Mouse (Mus musculus) MEL (cell line): ENCODE results near the gene Vipas39. TPM values are rescaled to one million over a fixed set of nuclear protein-coding genes. Genes with fewer than 3 reads are reported as not detected.

ENCODE experiments used
- DNase-seq: peaks from one replicate; pipeline ENCODE4 v3.0.0; 2011; ENCODE audit warnings: low read depth, low spot score
- H3K27ac ChIP-seq: 2 replicates; pipeline ENCODE4 v1.5.1; 2012; ENCODE audit warnings: low read depth, mild to moderate bottlenecking, control low read depth, low read length, moderate library complexity; ENCODE audit not compliant: control insufficient read depth
- H3K27me3 ChIP-seq, 2 experiments: fragments of 150-350 bp in 1 of 2; sonication (generic) in 1 of 2; 2 replicates each; pipeline ENCODE4 v1.6.1; 2012; ENCODE audit warnings: low read length in 2 of 2, mild to moderate bottlenecking in 2 of 2, improper control_type of control experiment in 1 of 2, moderate library complexity in 1 of 2; ENCODE audit not compliant: insufficient read depth in 2 of 2, control insufficient read depth in 1 of 2
- H3K36me3 ChIP-seq, 2 experiments: 2 replicates each; pipeline ENCODE4 v1.6.1; 2012 to 2014; ENCODE audit warnings: low read length in 2 of 2, improper control_type of control experiment in 1 of 2, inconsistent platforms in 1 of 2, mild to moderate bottlenecking in 1 of 2; ENCODE audit not compliant: insufficient read depth in 2 of 2, control insufficient read depth in 1 of 2
- H3K4me1 ChIP-seq, 2 experiments: fragments of 150-350 bp in 1 of 2; sonication (generic) in 1 of 2; 2 replicates each; pipeline ENCODE4 v1.6.1; 2012; ENCODE audit warnings: low read length in 2 of 2, improper control_type of control experiment in 1 of 2, mild to moderate bottlenecking in 1 of 2; ENCODE audit not compliant: insufficient read depth in 2 of 2, control insufficient read depth in 1 of 2
- H3K4me3 ChIP-seq, 2 experiments: fragments of 150-350 bp in 1 of 2; sonication (generic) in 1 of 2; 2 replicates each; pipeline ENCODE4 v1.5.1; 2012; ENCODE audit warnings: low read depth in 2 of 2, low read length in 2 of 2, mild to moderate bottlenecking in 2 of 2, moderate library complexity in 2 of 2, control low read depth in 1 of 2, improper control_type of control experiment in 1 of 2; ENCODE audit not compliant: control insufficient read depth in 1 of 2, insufficient read depth in 1 of 2
- H3K79me2 ChIP-seq: 2 replicates; pipeline ENCODE4 v1.6.1; 2012; ENCODE audit warnings: mild to moderate bottlenecking, low read length, moderate library complexity; ENCODE audit not compliant: control insufficient read depth, poor library complexity, insufficient read depth
- H3K9ac ChIP-seq: 2 replicates; pipeline ENCODE4 v1.6.1; 2012; ENCODE audit warnings: low read depth, mild to moderate bottlenecking, control low read depth, low read length, moderate library complexity; ENCODE audit not compliant: control insufficient read depth, poor library complexity, severe bottlenecking
- H3K9me3 ChIP-seq: fragments of 150-350 bp; sonication (generic); replicated peaks from 2 replicates; pipeline ENCODE4 v1.6.1; 2012; ENCODE audit warnings: mild to moderate bottlenecking, low read length, improper control_type of control experiment, moderate library complexity; ENCODE audit not compliant: insufficient read depth
- ELF1 ChIP-seq: IDR thresholded peaks from 2 replicates; pipeline ENCODE4 v1.6.1; 2014; ENCODE audit warnings: low read depth, mild to moderate bottlenecking, inconsistent platforms, low read length, improper control_type of control experiment, moderate library complexity
- EP300 ChIP-seq, 2 experiments: IDR thresholded peaks; 2 replicates each; pipeline ENCODE4 v1.6.1; 2011; ENCODE audit warnings: improper control_type of control experiment in 2 of 2, low read length in 2 of 2, low read depth in 1 of 2, mild to moderate bottlenecking in 1 of 2
- GATA1 ChIP-seq: IDR thresholded peaks from 2 replicates; pipeline ENCODE4 v1.6.1; 2011; ENCODE audit warnings: low read depth, low read length, improper control_type of control experiment
- JUND ChIP-seq: IDR thresholded peaks from 2 replicates; pipeline ENCODE4 v1.6.1; 2011; ENCODE audit warnings: low read depth, mild to moderate bottlenecking, improper control_type of control experiment, low read length
- KAT2A ChIP-seq: conservative IDR thresholded peaks from 2 replicates; pipeline ENCODE4 v1.6.1; 2012; ENCODE audit warnings: low read depth, low read length, improper control_type of control experiment, inconsistent platforms
- MAFK ChIP-seq: IDR thresholded peaks from 2 replicates; pipeline ENCODE4 v1.6.1; 2011; ENCODE audit warnings: low read depth, mild to moderate bottlenecking, low read length, improper control_type of control experiment, borderline replicate concordance
- MAX ChIP-seq: IDR thresholded peaks from 2 replicates; pipeline ENCODE4 v1.6.1; 2011; ENCODE audit warnings: low read length, improper control_type of control experiment
- MAZ ChIP-seq: IDR thresholded peaks from 2 replicates; pipeline ENCODE4 v1.6.1; 2012; ENCODE audit warnings: low read depth, mild to moderate bottlenecking, inconsistent platforms, low read length, improper control_type of control experiment
- MXI1 ChIP-seq: IDR thresholded peaks from 2 replicates; pipeline ENCODE4 v1.6.1; 2011; ENCODE audit warnings: mild to moderate bottlenecking, low read depth, low read length, improper control_type of control experiment
- MYB ChIP-seq: IDR thresholded peaks from 2 replicates; pipeline ENCODE4 v1.6.1; 2011; ENCODE audit warnings: mild to moderate bottlenecking, low read depth, low read length, improper control_type of control experiment
- NRF1 ChIP-seq: IDR thresholded peaks from 2 replicates; pipeline ENCODE4 v1.6.1; 2014; ENCODE audit warnings: low read depth, mild to moderate bottlenecking, inconsistent platforms, low read length, improper control_type of control experiment, moderate library complexity; ENCODE audit not compliant: poor library complexity, insufficient read depth, severe bottlenecking
- POLR2A ChIP-seq, 2 experiments: IDR thresholded peaks; 2 replicates each; pipeline ENCODE4 v1.6.1; 2011 to 2012; ENCODE audit warnings: low read length in 2 of 2, mild to moderate bottlenecking in 2 of 2, control low read depth in 1 of 2, improper control_type of control experiment in 1 of 2, low read depth in 1 of 2, moderate library complexity in 1 of 2; ENCODE audit not compliant: control insufficient read depth in 1 of 2, insufficient read depth in 1 of 2, poor library complexity in 1 of 2
- SMC3 ChIP-seq: IDR thresholded peaks from 2 replicates; pipeline ENCODE4 v1.6.1; 2011; ENCODE audit warnings: low read depth, low read length, improper control_type of control experiment
- TAL1 ChIP-seq: IDR thresholded peaks from 2 replicates; pipeline ENCODE4 v1.6.1; 2012; ENCODE audit warnings: mild to moderate bottlenecking, inconsistent platforms, low read length, moderate library complexity, mixed read lengths
- TBP ChIP-seq: IDR thresholded peaks from 2 replicates; pipeline ENCODE4 v1.8.0; 2011; ENCODE audit warnings: low read depth, low read length, improper control_type of control experiment
- UBTF ChIP-seq: IDR thresholded peaks from 2 replicates; pipeline ENCODE4 v1.6.1; 2012; ENCODE audit warnings: low read depth, mild to moderate bottlenecking, inconsistent platforms, low read length, improper control_type of control experiment, moderate library complexity, borderline replicate concordance; ENCODE audit not compliant: insufficient read depth
- USF1 ChIP-seq: IDR thresholded peaks from 2 replicates; pipeline ENCODE4 v1.6.1; 2014; ENCODE audit warnings: low read depth, mild to moderate bottlenecking, inconsistent platforms, low read length, improper control_type of control experiment, moderate library complexity
- ZC3H11A ChIP-seq: IDR thresholded peaks from 2 replicates; pipeline ENCODE4 v1.6.1; 2012; ENCODE audit warnings: low read depth, mild to moderate bottlenecking, inconsistent platforms, low read length, improper control_type of control experiment
- ZKSCAN1 ChIP-seq: IDR thresholded peaks from 2 replicates; pipeline ENCODE4 v1.6.1; 2012; ENCODE audit warnings: low read depth, mild to moderate bottlenecking, inconsistent platforms, low read length, improper control_type of control experiment, moderate library complexity
- ZMIZ1 ChIP-seq: IDR thresholded peaks from 2 replicates; pipeline ENCODE4 v1.6.1; 2012; ENCODE audit warnings: low read depth, mild to moderate bottlenecking, inconsistent platforms, low read length, improper control_type of control experiment, moderate library complexity
- ZNF384 ChIP-seq: IDR thresholded peaks from 2 replicates; pipeline ENCODE4 v1.6.1; 2012; ENCODE audit warnings: low read depth, mild to moderate bottlenecking, inconsistent platforms, low read length, improper control_type of control experiment
- polyA plus RNA-seq, 2 experiments: library from polyadenylated mRNA; stranded (reverse) in 1 of 2; unstranded in 1 of 2; fragments of >175 nt in 1 of 2; fragments of >200 nt in 1 of 2; gene quantifications; 2 replicates each; pipeline versions ENCODE4 v1.2.1 to v1.2.4; 2012; ENCODE audit warnings: low replicate concordance in 2 of 2, low read depth in 1 of 2; ENCODE audit not compliant: insufficient read length in 2 of 2, insufficient read depth in 1 of 2, missing spikeins in 1 of 2
- total RNA-seq: library from RNA; depleted of rRNA; stranded (reverse); fragments of 300-350 nt; gene quantifications from 2 replicates; pipeline ENCODE4 v1.2.3, GENCODE M21; 2012

Vipas39 gene
- total and polyA plus RNA-seq, 3 experiments: 19.7 to 23.0 TPM; not detected in 1

DNA sequence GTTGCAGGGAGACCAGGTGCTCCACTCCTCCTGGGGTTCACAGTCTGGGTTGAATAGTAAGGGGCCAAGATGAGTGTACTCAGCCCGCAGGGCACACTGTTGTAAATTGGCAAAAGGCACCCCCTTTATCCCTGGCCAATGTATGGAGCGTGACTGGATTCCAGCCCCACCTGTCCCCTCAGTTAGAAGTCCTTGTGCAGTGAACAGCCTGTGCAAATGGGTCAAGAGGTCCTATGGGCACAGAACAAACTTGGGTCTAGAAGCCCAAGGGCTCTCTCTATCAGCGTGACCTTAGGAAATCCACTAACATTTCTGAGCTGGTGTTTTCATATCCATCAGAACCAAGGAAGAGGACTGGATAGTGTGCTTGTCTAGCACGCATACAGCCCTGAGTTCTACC lies 16.7 kb upstream of the Vipas39 start:
- peaks cover 0 to 8% of the 10 kb centered on the region in 2 experiments; a peak in 2 of 4 replicates for H3K36me3 ChIP-seq
- TF ChIP-seq ZKSCAN1: no peak
- no peak for TF ChIP-seq SMC3
- no peak for TF ChIP-seq NRF1
- TF ChIP-seq TBP: no peak
- no peak for TF ChIP-seq ZNF384
- H3K4me3 ChIP-seq: no peak overlapping the region
- H3K27ac ChIP-seq: no peak overlapping the region
- no peaks in the 10 kb centered on the region for H3K27me3 ChIP-seq
- H3K79me2 ChIP-seq: no peaks in the 10 kb centered on the region
- no peak for DNase-seq
- H3K9ac ChIP-seq: no peak overlapping the region
- peaks cover 2 to 10% of the 10 kb centered on the region in 2 experiments; a peak in 3 of 4 replicates for H3K4me1 ChIP-seq
- H3K9me3 ChIP-seq: no peaks in the 10 kb centered on the region

DNA sequence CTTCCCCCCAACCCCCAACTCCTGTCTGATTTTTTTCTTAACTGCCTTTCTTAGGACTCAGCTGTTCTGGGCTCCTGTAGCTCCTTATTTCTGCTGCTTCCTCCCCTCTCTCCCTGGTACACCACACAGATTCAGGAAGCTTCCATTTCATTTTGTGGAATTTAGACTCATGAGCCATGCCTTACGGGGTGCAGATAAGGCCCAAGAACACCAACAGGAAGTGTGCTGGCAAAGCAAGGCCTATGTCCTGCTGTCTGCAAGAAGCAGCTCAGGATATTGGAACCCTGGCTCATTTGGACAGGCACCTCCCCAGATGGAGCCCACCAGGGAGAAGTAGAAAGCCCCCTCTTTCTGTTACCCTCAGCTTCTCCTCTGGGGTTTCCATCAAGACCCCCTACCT lies 15.7 kb upstream of the Vipas39 start:
- peak; percentile 28 for DNase-seq
- Histone ChIP-seq H3K4me3 (no peak overlapping the region), H3K9ac (no peak overlapping the region), H3K36me3 (peaks cover 0 to 8% of the 10 kb centered on the region in 2 experiments; a peak in 2 of 4 replicates), H3K9me3 (no peaks in the 10 kb centered on the region), H3K4me1 (peaks cover 2 to 14% of the 10 kb centered on the region in 2 experiments; a peak in 3 of 4 replicates), H3K27ac (no peak overlapping the region), H3K79me2 (no peaks in the 10 kb centered on the region), H3K27me3 (no peaks in the 10 kb centered on the region)
- TF ChIP-seq ZMIZ1: no peak
- no peak for TF ChIP-seq EP300 (IDR thresholded peaks at IDR 0.05; ENCODE audit: low read depth in 1 of 2, low read length in 2 of 2)
- 0 out of 2 replicates have a peak, but pooled peaks have one; percentile 11 for TF ChIP-seq GATA1
- TF ChIP-seq MXI1: no peak
- TF ChIP-seq ELF1: no peak
- no peak for TF ChIP-seq ZC3H11A

DNA sequence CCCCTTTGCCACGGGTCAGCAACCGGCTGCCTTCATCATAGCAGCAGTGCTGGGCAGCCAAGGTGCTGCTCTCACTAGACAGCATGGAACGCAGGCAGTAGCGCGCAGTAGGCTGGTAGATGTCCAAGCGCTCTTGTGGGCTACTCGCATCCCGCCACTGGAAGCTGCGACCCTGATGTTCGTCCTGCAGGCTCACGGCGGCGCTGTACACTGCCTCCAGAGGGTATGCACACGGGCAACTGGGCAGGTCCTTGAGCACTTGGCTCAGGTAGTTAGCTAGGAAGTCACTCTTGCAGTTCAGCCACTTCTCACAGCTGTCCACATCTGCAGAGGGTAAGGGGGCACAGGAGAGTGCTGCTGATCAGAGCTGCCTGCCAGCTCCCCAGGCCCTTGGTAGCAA lies 13.8 kb upstream of the Vipas39 start:
- TF ChIP-seq SMC3 (no peak), POLR2A (IDR thresholded peaks at IDR 0.05; ENCODE audit: control insufficient read depth in 1 of 2, insufficient read depth in 1 of 2, low read depth in 1 of 2, low read length in 2 of 2, poor library complexity in 1 of 2) (no peak), USF1 (no peak), TAL1 (no peak), MAFK (no peak), MYB (no peak), MAX (no peak), NRF1 (no peak), MXI1 (no peak), ZMIZ1 (no peak), KAT2A (no peak), ZKSCAN1 (no peak), JUND (no peak), UBTF (no peak), ELF1 (no peak), EP300 (IDR thresholded peaks at IDR 0.05; ENCODE audit: low read depth in 1 of 2, low read length in 2 of 2) (no peak), GATA1 (no peak), MAZ (no peak)
- H3K27ac ChIP-seq: no peak overlapping the region
- H3K79me2 ChIP-seq: no peaks in the 10 kb centered on the region
- no peaks in the 10 kb centered on the region for H3K27me3 ChIP-seq
- H3K36me3 ChIP-seq: peaks cover 6 to 14% of the 10 kb centered on the region in 2 experiments
- no peaks in the 10 kb centered on the region for H3K9me3 ChIP-seq
- no peak for DNase-seq
- peaks cover 2 to 14% of the 10 kb centered on the region in 2 experiments; a peak in 3 of 4 replicates for H3K4me1 ChIP-seq
- H3K4me3 ChIP-seq: no peak overlapping the region
- H3K9ac ChIP-seq: no peak overlapping the region
